Mouse (Mus musculus) hindbrain, embryonic 15.5 days (tissue): ENCODE measurements around the gene Stom. TPM values are rescaled to one million over a fixed set of nuclear protein-coding genes. Genes with fewer than 3 reads are reported as not detected.

Source experiments
- ATAC-seq: fragments of 200-750 bp; cut with Nextera tagmentation; 2 replicates; pipeline ENCODE4 v1.8.0; 2017; ENCODE audit warnings: low read depth, moderate number of reproducible peaks, moderate TSS enrichment; ENCODE audit not compliant: low FRiP score
- H3K27ac ChIP-seq: fragments of 300-500 bp; sonication (generic); replicated peaks from 2 replicates; pipeline ENCODE4 v1.5.1; 2015; ENCODE audit warnings: mild to moderate bottlenecking, inconsistent platforms
- H3K27me3 ChIP-seq: fragments of 300-500 bp; sonication (generic); 2 replicates; pipeline ENCODE4 v1.6.1; 2015; ENCODE audit warnings: control low read depth, inconsistent platforms
- H3K36me3 ChIP-seq: fragments of 300-500 bp; sonication (generic); 2 replicates; pipeline ENCODE4 v1.6.1; 2015; ENCODE audit warnings: control low read depth, inconsistent platforms
- H3K4me1 ChIP-seq: fragments of 300-500 bp; sonication (generic); replicated peaks from 2 replicates; pipeline ENCODE4 v1.6.1; 2015; ENCODE audit warnings: control low read depth, inconsistent platforms
- H3K4me2 ChIP-seq: fragments of 300-500 bp; sonication (generic); 2 replicates; pipeline ENCODE4 v1.6.1; 2015; ENCODE audit warnings: moderate library complexity, mild to moderate bottlenecking, inconsistent platforms
- H3K4me3 ChIP-seq: fragments of 300-500 bp; sonication (generic); 2 replicates; pipeline ENCODE4 v1.5.1; 2015; ENCODE audit warnings: mild to moderate bottlenecking, inconsistent platforms
- H3K9ac ChIP-seq: fragments of 300-500 bp; sonication (generic); 2 replicates; pipeline ENCODE4 v1.6.1; 2015; ENCODE audit warnings: inconsistent platforms
- H3K9me3 ChIP-seq: fragments of 300-500 bp; sonication (generic); 2 replicates; pipeline ENCODE4 v1.6.1; 2016; ENCODE audit warnings: control low read depth, inconsistent platforms
- WGBS: fragments of 180-500 bp; shearing (Covaris S2); methylation state at CpG from one replicate; pipeline ENCODE4 v1.1.7; 2015; 5-methylcytosine and 5-hydroxymethylcytosine counted together
- polyA plus RNA-seq: library from polyadenylated mRNA; unstranded; fragments of >200 nt; fragmentation: Nextera tagmentation; extraction: Ambion mirVana; gene quantifications from 2 replicates; pipeline ENCODE4 v1.2.1, GENCODE M21; 2015

Stom gene
- polyA plus RNA-seq, 1 experiment from 2014 or later, result 25.2 TPM

GRCm38 (mm10) chr2:35269136-35269535 lies 67.6 kb downstream of the Stom start:
- WGBS, result 72% methylated on average over 6 of the region's 6 CpGs
- H3K4me2 ChIP-seq, result no peak overlapping the region
- no peaks in the 10 kb centered on the region for H3K36me3 ChIP-seq
- H3K4me3 ChIP-seq, result no peak overlapping the region
- peaks cover 17% of the 10 kb centered on the region; the same call in 1 of the 2 replicates for H3K4me1 ChIP-seq
- no peak for ATAC-seq
- no peaks in the 10 kb centered on the region for H3K9me3 ChIP-seq
- no peak overlapping the region for H3K27ac ChIP-seq
- H3K9ac ChIP-seq, result no peak overlapping the region
- no peaks in the 10 kb centered on the region for H3K27me3 ChIP-seq

- Histone ChIP-seq H3K4me2 (no peak overlapping the region), H3K9ac (no peak overlapping the region), H3K4me1 (peaks cover 12% of the 10 kb centered on the region; the same call in 1 of the 2 replicates), H3K27me3 (no peaks in the 10 kb centered on the region), H3K27ac (no peak overlapping the region), H3K36me3 (no peaks in the 10 kb centered on the region), H3K4me3 (no peak overlapping the region), H3K9me3 (no peaks in the 10 kb centered on the region)
- WGBS, result 86% methylated on average over 10 of the region's 10 CpGs
- ATAC-seq, result no peak
Measured at GRCm38 (mm10) chr2:35267876-35268566, 68.8 kb downstream of the Stom start.

GRCm38 (mm10) chr2:35267156-35267875 lies 69.5 kb downstream of the Stom start:
- H3K9ac ChIP-seq, result no peak overlapping the region
- no peak overlapping the region for H3K4me2 ChIP-seq
- H3K9me3 ChIP-seq, result no peaks in the 10 kb centered on the region
- H3K4me3 ChIP-seq, result no peak overlapping the region
- WGBS, result 91% methylated on average over 13 of the region's 13 CpGs
- no peak overlapping the region for H3K27ac ChIP-seq
- H3K36me3 ChIP-seq, result no peaks in the 10 kb centered on the region
- H3K27me3 ChIP-seq, result no peaks in the 10 kb centered on the region
- ATAC-seq, result no peak
- H3K4me1 ChIP-seq, result peaks cover 12% of the 10 kb centered on the region; the same call in 1 of the 2 replicates

GRCm38 (mm10) chr2:35266251-35266905 lies 70.4 kb downstream of the Stom start:
- Histone ChIP-seq H3K27ac (no peak overlapping the region), H3K27me3 (no peaks in the 10 kb centered on the region), H3K4me3 (no peak overlapping the region), H3K9me3 (no peaks in the 10 kb centered on the region), H3K9ac (no peak overlapping the region), H3K4me2 (no peak overlapping the region), H3K4me1 (peaks cover 12% of the 10 kb centered on the region; the same call in 1 of the 2 replicates), H3K36me3 (no peaks in the 10 kb centered on the region)
- no peak for ATAC-seq
- 80% methylated on average over 9 of the region's 9 CpGs for WGBS

GRCm38 (mm10) chr2:35265775-35266174 lies 71.0 kb downstream of the Stom start:
- H3K4me1 ChIP-seq, result peaks cover 12% of the 10 kb centered on the region; the same call in 1 of the 2 replicates
- no peak overlapping the region for H3K4me2 ChIP-seq
- H3K27me3 ChIP-seq, result no peaks in the 10 kb centered on the region
- H3K27ac ChIP-seq, result no peak overlapping the region
- 84% methylated on average over 8 of the region's 8 CpGs for WGBS
- H3K9ac ChIP-seq, result no peak overlapping the region
- H3K4me3 ChIP-seq, result no peak overlapping the region
- no peaks in the 10 kb centered on the region for H3K36me3 ChIP-seq
- ATAC-seq, result no peak
- H3K9me3 ChIP-seq, result no peaks in the 10 kb centered on the region

GRCm38 (mm10) chr2:35265296-35265695 lies 71.5 kb downstream of the Stom start:
- Histone ChIP-seq H3K27ac (no peak overlapping the region), H3K9me3 (no peaks in the 10 kb centered on the region), H3K9ac (no peak overlapping the region), H3K4me2 (no peak overlapping the region), H3K4me3 (no peak overlapping the region), H3K27me3 (no peaks in the 10 kb centered on the region), H3K4me1 (peaks cover 9% of the 10 kb centered on the region; the same call in 1 of the 2 replicates), H3K36me3 (no peaks in the 10 kb centered on the region)
- 42% methylated on average over 8 of the region's 8 CpGs for WGBS
- ATAC-seq, result peak; percentile 79

GRCm38 (mm10) chr2:35264095-35264494 lies 72.7 kb downstream of the Stom start:
- 92% methylated on average over 1 of the region's 1 CpGs for WGBS
- Histone ChIP-seq H3K4me2 (no peak overlapping the region), H3K4me3 (no peak overlapping the region), H3K27me3 (no peaks in the 10 kb centered on the region), H3K4me1 (0 out of 2 replicates have a peak, but pooled peaks cover 4% of the 10 kb centered on the region), H3K9me3 (no peaks in the 10 kb centered on the region), H3K36me3 (no peaks in the 10 kb centered on the region), H3K9ac (no peak overlapping the region), H3K27ac (no peak overlapping the region)
- no peak for ATAC-seq

Other genes with a start within 250 kb of the Stom start
- 0.26 and 0.34 TPM in 2 replicates for gene AI182371, start 235.4 kb downstream of the Stom start, polyA plus RNA-seq
- gene Cntrl, start 227.5 kb downstream of the Stom start, polyA plus RNA-seq, result 9.3 and 12.1 TPM in 2 replicates
- gene Rab14, start 135.9 kb downstream of the Stom start, polyA plus RNA-seq, result 407 and 436 TPM in 2 replicates
- 24.4 and 27.4 TPM in 2 replicates for gene Gsn, start 80.6 kb downstream of the Stom start, polyA plus RNA-seq
- gene 4930568D16Rik, start 30.8 kb upstream of the Stom start, polyA plus RNA-seq, result not detected in 2 replicates
- gene 4930402F06Rik, start 60.2 kb upstream of the Stom start, polyA plus RNA-seq, result not detected in 2 replicates
- 6.8 and 7.8 TPM in 2 replicates for gene Ggta1, start 126.3 kb upstream of the Stom start, polyA plus RNA-seq
- gene Dab2ip, start 221.3 kb upstream of the Stom start, polyA plus RNA-seq, result 70.7 and 79.3 TPM in 2 replicates